Mouse (Mus musculus) midbrain, embryonic 13.5 days (tissue): ENCODE results near the gene Gpr158. TPM values are rescaled to one million over a fixed set of nuclear protein-coding genes. Genes with fewer than 3 reads are reported as not detected.

Experiments
- ATAC-seq: fragments of 200-750 bp; cut with Nextera tagmentation; 2 replicates; pipeline ENCODE4 v1.8.0; 2017; ENCODE audit warnings: mild to moderate bottlenecking, moderate TSS enrichment, moderate library complexity
- H3K27ac ChIP-seq: fragments of 300-500 bp; sonication (generic); 2 replicates; pipeline ENCODE4 v1.5.1; 2015; ENCODE audit warnings: inconsistent platforms, mild to moderate bottlenecking, moderate library complexity
- H3K27me3 ChIP-seq: fragments of 300-500 bp; sonication (generic); 2 replicates; pipeline ENCODE4 v1.6.1; 2015; ENCODE audit warnings: mild to moderate bottlenecking, inconsistent platforms
- H3K36me3 ChIP-seq: fragments of 300-500 bp; sonication (generic); 2 replicates; pipeline ENCODE4 v1.6.1; 2015; ENCODE audit warnings: mild to moderate bottlenecking, inconsistent platforms
- H3K4me1 ChIP-seq: fragments of 300-500 bp; sonication (generic); replicated peaks from 2 replicates; pipeline ENCODE4 v1.6.1; 2015; ENCODE audit warnings: inconsistent platforms
- H3K4me2 ChIP-seq: fragments of 300-500 bp; sonication (generic); replicated peaks from 2 replicates; pipeline ENCODE4 v1.6.1; 2015; ENCODE audit warnings: moderate library complexity, mild to moderate bottlenecking, inconsistent platforms
- H3K4me3 ChIP-seq: fragments of 300-500 bp; sonication (generic); replicated peaks from 2 replicates; pipeline ENCODE4 v1.5.1; 2015; ENCODE audit warnings: mild to moderate bottlenecking, inconsistent platforms
- H3K9ac ChIP-seq: fragments of 300-500 bp; sonication (generic); replicated peaks from 2 replicates; pipeline ENCODE4 v1.6.1; 2015; ENCODE audit warnings: mild to moderate bottlenecking, inconsistent platforms
- H3K9me3 ChIP-seq: fragments of 300-500 bp; sonication (generic); 2 replicates; pipeline ENCODE4 v1.6.1; 2016; ENCODE audit warnings: mild to moderate bottlenecking, inconsistent platforms
- WGBS: fragments of 180-500 bp; shearing (Covaris S2); methylation state at CpG from one replicate; pipeline ENCODE4 v1.1.7; 2015; 5-methylcytosine and 5-hydroxymethylcytosine counted together
- polyA plus RNA-seq: library from polyadenylated mRNA; unstranded; fragments of >200 nt; fragmentation: Nextera tagmentation; extraction: Ambion mirVana; gene quantifications from 2 replicates; pipeline ENCODE4 v1.2.1, GENCODE M21; 2015

Gene Gpr158
- polyA plus RNA-seq, 1 experiment from 2014 or later: 2.8 TPM

- Histone ChIP-seq H3K4me2 (no peak overlapping the region), H3K27ac (no peak overlapping the region), H3K4me3 (no peak overlapping the region), H3K9me3 (no peaks in the 10 kb centered on the region), H3K27me3 (no peaks in the 10 kb centered on the region), H3K9ac (no peak overlapping the region), H3K4me1 (no peaks in the 10 kb centered on the region), H3K36me3 (no peaks in the 10 kb centered on the region)
- ATAC-seq: no peak
- 92% methylated on average over 4 of the region's 4 CpGs for WGBS
These were observed 308.9 kb downstream of the Gpr158 start for GRCm38 (mm10) chr2:21676084-21676838.

DNA sequence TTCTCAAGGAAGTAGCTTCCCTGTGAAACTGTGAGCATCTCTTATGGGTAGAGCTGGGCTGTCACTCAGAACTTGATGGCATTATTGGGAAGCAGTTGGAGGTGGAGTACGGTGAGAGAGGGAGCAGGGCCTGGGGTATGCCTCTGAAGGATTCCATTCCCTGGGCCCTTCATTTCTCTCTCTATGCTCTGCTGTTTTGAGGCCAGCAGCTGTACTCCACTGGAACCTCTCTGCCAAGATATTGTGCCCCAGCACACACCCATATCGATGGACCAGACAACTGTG is 309.4 kb downstream of the Gpr158 start:
- 61% methylated on average over 2 of the region's 2 CpGs for WGBS
- no peak overlapping the region for H3K4me2 ChIP-seq
- H3K9me3 ChIP-seq: no peaks in the 10 kb centered on the region
- H3K27ac ChIP-seq: no peak overlapping the region
- H3K27me3 ChIP-seq: no peaks in the 10 kb centered on the region
- H3K4me1 ChIP-seq: no peaks in the 10 kb centered on the region
- no peak for ATAC-seq
- H3K9ac ChIP-seq: no peak overlapping the region
- no peak overlapping the region for H3K4me3 ChIP-seq
- H3K36me3 ChIP-seq: no peaks in the 10 kb centered on the region

DNA sequence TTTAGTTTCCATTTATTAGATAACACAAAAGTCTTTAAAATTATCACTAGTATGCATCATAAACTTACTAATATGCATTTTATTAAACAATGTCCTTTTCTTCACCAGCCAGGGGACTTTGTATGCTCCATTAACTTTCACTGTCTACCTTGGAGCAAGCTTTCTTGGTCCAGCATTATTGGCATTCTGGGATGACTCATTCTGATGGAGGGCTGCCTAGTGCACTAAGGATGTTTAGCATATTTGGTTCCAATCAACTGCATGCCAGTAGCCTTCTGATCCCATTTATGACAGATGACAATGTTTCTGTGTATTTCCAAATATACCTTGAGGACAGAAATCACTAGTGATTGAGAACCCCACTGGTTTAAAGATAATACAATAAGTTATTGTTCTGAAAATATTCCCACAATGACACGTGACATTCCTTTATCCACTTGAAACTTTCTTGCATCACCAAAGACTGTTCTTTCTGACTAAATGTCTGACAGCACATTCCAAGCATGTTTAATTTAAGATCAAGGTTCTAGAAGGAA is 313.5 kb downstream of the Gpr158 start:
- H3K27me3 ChIP-seq: no peaks in the 10 kb centered on the region
- H3K27ac ChIP-seq: no peak overlapping the region
- no peak overlapping the region for H3K9ac ChIP-seq
- no peak overlapping the region for H3K4me2 ChIP-seq
- H3K36me3 ChIP-seq: no peaks in the 10 kb centered on the region
- H3K9me3 ChIP-seq: no peaks in the 10 kb centered on the region
- no peak overlapping the region for H3K4me3 ChIP-seq
- H3K4me1 ChIP-seq: no peaks in the 10 kb centered on the region
- 80% methylated on average over 1 of the region's 1 CpGs for WGBS
- no peak for ATAC-seq

DNA sequence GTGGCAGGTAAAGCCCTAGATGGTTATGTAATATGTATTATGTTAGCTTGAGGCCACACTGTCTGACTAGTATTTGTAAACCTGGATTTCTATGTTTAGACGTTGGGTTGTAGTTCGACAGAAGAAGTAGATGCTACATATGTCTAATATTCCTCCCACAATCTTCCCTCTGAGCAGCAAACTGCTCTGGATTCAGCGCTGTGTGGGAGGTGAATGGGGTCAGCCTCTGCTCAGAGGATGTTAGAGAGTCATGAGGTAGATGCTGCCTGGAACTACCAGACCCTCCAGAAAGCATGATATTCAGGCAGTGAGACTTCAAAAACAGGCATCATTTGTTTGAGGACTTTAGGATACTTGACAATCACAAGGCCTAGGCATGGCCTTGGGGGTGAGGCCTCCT is 317.4 kb downstream of the Gpr158 start:
- H3K27ac ChIP-seq: no peak overlapping the region
- H3K9me3 ChIP-seq: no peaks in the 10 kb centered on the region
- H3K4me1 ChIP-seq: no peaks in the 10 kb centered on the region
- ATAC-seq: no peak
- H3K36me3 ChIP-seq: no peaks in the 10 kb centered on the region
- no peaks in the 10 kb centered on the region for H3K27me3 ChIP-seq
- no peak overlapping the region for H3K4me2 ChIP-seq
- H3K4me3 ChIP-seq: no peak overlapping the region
- WGBS: 90% methylated on average over 3 of the region's 3 CpGs
- no peak overlapping the region for H3K9ac ChIP-seq

- WGBS: 93% methylated on average over 9 of the region's 9 CpGs
- Histone ChIP-seq H3K4me2 (no peak overlapping the region), H3K27me3 (no peaks in the 10 kb centered on the region), H3K4me1 (no peaks in the 10 kb centered on the region), H3K4me3 (no peak overlapping the region), H3K9ac (no peak overlapping the region), H3K9me3 (no peaks in the 10 kb centered on the region), H3K27ac (no peak overlapping the region), H3K36me3 (no peaks in the 10 kb centered on the region)
- ATAC-seq: no peak
These were observed 325.8 kb downstream of the Gpr158 start for GRCm38 (mm10) chr2:21693128-21693527.

GRCm38 (mm10) chr2:21693807-21694594 is 326.7 kb downstream of the Gpr158 start:
- Histone ChIP-seq H3K36me3 (no peaks in the 10 kb centered on the region), H3K27me3 (no peaks in the 10 kb centered on the region), H3K9me3 (no peaks in the 10 kb centered on the region), H3K4me2 (no peak overlapping the region), H3K9ac (no peak overlapping the region), H3K4me1 (no peaks in the 10 kb centered on the region), H3K27ac (no peak overlapping the region), H3K4me3 (no peak overlapping the region)
- ATAC-seq: no peak
- 81% methylated on average over 5 of the region's 5 CpGs for WGBS

DNA sequence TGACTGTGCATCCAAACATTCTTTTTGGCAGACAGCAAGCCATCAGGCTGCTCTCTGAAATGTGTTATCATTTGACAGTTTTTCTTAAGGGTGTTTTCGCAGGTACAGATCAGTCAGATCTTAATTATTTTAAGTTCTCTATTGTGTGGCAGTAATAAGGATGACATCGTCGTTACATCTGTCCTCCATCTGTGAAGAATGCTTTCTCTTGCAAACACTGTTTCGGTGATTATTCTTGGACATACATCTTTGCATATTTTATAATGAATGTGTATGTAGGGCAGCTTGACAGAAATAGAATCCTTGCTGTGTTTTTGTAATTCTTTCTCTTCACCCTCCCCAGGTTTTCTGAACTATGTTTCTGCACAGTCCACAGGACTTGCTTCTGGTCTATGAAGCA is 360.7 kb downstream of the Gpr158 start:
- Histone ChIP-seq H3K9me3 (no peaks in the 10 kb centered on the region), H3K9ac (no peak overlapping the region), H3K36me3 (no peaks in the 10 kb centered on the region), H3K27ac (no peak overlapping the region), H3K4me3 (no peak overlapping the region), H3K4me1 (no peaks in the 10 kb centered on the region), H3K4me2 (no peak overlapping the region), H3K27me3 (no peaks in the 10 kb centered on the region)
- WGBS: 92% methylated on average over 4 of the region's 4 CpGs
- no peak for ATAC-seq

- no peak overlapping the region for H3K27ac ChIP-seq
- no peak overlapping the region for H3K4me3 ChIP-seq
- H3K27me3 ChIP-seq: no peaks in the 10 kb centered on the region
- no peaks in the 10 kb centered on the region for H3K9me3 ChIP-seq
- no peak overlapping the region for H3K4me2 ChIP-seq
- no peak for ATAC-seq
- no peaks in the 10 kb centered on the region for H3K36me3 ChIP-seq
- WGBS: 88% methylated on average over 2 of the region's 2 CpGs
- no peak overlapping the region for H3K9ac ChIP-seq
- H3K4me1 ChIP-seq: no peaks in the 10 kb centered on the region
These were observed 416.4 kb downstream of the Gpr158 start for GRCm38 (mm10) chr2:21783721-21784120.

GRCm38 (mm10) chr2:21793156-21793555 is 425.8 kb downstream of the Gpr158 start:
- no peaks in the 10 kb centered on the region for H3K36me3 ChIP-seq
- no peak overlapping the region for H3K4me3 ChIP-seq
- no peaks in the 10 kb centered on the region for H3K9me3 ChIP-seq
- H3K4me1 ChIP-seq: no peaks in the 10 kb centered on the region
- ATAC-seq: no peak
- no peak overlapping the region for H3K27ac ChIP-seq
- WGBS: 75% methylated on average over 2 of the region's 2 CpGs
- H3K27me3 ChIP-seq: no peaks in the 10 kb centered on the region
- H3K9ac ChIP-seq: no peak overlapping the region
- H3K4me2 ChIP-seq: no peak overlapping the region

- Histone ChIP-seq H3K27me3 (no peaks in the 10 kb centered on the region), H3K27ac (no peak overlapping the region), H3K36me3 (no peaks in the 10 kb centered on the region), H3K9ac (no peak overlapping the region), H3K4me3 (no peak overlapping the region), H3K4me1 (no peaks in the 10 kb centered on the region), H3K4me2 (no peak overlapping the region), H3K9me3 (no peaks in the 10 kb centered on the region)
- ATAC-seq: no peak
- WGBS: 81% methylated on average over 3 of the region's 3 CpGs
These were observed 432.3 kb downstream of the Gpr158 start for GRCm38 (mm10) chr2:21799616-21800015.

GRCm38 (mm10) chr2:21800045-21800444 is 432.7 kb downstream of the Gpr158 start:
- no peak overlapping the region for H3K4me2 ChIP-seq
- H3K27ac ChIP-seq: no peak overlapping the region
- no peaks in the 10 kb centered on the region for H3K27me3 ChIP-seq
- H3K4me1 ChIP-seq: no peaks in the 10 kb centered on the region
- no peak overlapping the region for H3K9ac ChIP-seq
- H3K36me3 ChIP-seq: no peaks in the 10 kb centered on the region
- no peak for ATAC-seq
- no peaks in the 10 kb centered on the region for H3K9me3 ChIP-seq
- no peak overlapping the region for H3K4me3 ChIP-seq

DNA sequence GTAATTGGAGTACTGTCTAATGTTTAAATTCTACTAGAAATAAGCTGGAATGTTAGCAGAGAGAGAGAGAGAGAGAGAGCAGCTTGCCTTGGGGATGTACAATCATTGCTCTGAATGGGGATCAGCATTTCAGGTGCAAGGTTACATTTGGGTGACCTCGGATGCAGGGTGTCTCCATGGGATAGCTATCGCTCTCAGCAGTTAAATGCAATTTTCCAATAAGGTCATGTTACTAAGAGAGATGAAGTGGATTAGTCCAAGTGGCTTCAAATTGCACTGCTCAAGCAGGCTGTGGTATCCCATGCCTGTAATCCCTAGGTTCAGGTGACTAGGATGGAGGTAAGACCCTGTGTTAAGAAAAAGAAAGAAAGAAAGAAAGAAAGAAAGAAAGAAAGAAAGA is 441.2 kb downstream of the Gpr158 start:
- H3K4me3 ChIP-seq: no peak overlapping the region
- 71% methylated on average over 2 of the region's 2 CpGs for WGBS
- no peak overlapping the region for H3K27ac ChIP-seq
- H3K4me2 ChIP-seq: no peak overlapping the region
- H3K9me3 ChIP-seq: no peaks in the 10 kb centered on the region
- no peaks in the 10 kb centered on the region for H3K27me3 ChIP-seq
- H3K9ac ChIP-seq: no peak overlapping the region
- no peaks in the 10 kb centered on the region for H3K4me1 ChIP-seq
- no peak for ATAC-seq
- no peaks in the 10 kb centered on the region for H3K36me3 ChIP-seq
